Mouse (Mus musculus) lung, postnatal 0 days (tissue): ENCODE data around the gene Copg1.

Source experiments
- CTCF ChIP-seq: IDR thresholded peaks from 2 replicates; pipeline ENCODE4 v1.5.1; 2016; ENCODE audit warnings: antibody characterized with exemption, mild to moderate bottlenecking
- EP300 ChIP-seq: IDR thresholded peaks from 2 replicates; pipeline ENCODE4 v1.6.1; 2016; ENCODE audit warnings: antibody characterized with exemption, mild to moderate bottlenecking, control low read depth

DNA sequence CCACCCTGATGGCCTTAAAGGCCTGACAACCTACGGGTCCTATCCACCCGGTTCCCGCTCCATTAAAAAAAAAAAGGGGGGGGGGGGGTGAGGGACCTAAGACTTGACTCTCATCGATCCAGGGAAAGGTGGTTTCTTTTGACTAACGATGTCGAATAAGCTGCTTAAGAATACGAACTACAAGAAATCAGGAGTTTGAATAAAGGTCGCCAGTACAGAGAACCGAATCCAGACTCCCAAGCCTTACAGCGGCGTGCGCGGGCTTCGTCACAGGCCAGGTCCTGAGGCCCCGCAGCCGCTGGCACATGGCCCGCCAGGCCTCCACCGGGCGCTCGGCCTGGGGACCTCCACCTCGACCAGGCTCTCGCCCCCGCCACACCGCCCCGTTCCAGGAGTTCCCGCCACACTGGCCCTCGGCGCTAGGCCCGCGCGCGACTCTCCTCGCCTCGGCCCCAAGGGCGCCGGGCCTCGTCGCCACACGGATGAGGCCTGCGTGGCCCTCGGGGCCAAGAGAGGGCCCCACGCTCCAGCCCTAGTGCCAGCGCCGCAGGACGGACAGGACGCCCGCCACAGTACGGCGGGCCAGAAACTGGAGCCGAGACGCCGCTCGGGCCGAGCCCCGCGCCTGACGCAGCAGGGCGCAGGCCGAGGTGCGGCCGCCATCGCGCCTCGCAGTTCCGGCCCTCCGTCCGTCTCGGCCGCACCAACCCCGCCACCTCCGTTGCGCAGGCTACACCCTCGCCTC lies 37.3 kb upstream of the Copg1 start:
- TF ChIP-seq CTCF (no peak), EP300 (no peak)
